Mouse (Mus musculus) MEL (cell line): Measurements from ENCODE around the gene Gm20388. TPM values are rescaled to one million over a fixed set of nuclear protein-coding genes. Genes with fewer than 3 reads are reported as not detected.

Experiments
- DNase-seq: peaks from one replicate; pipeline ENCODE4 v3.0.0; 2011; ENCODE audit warnings: low read depth, low spot score
- H3K27ac ChIP-seq: 2 replicates; pipeline ENCODE4 v1.5.1; 2012; ENCODE audit warnings: low read depth, mild to moderate bottlenecking, control low read depth, low read length, moderate library complexity; ENCODE audit not compliant: control insufficient read depth
- H3K27me3 ChIP-seq, 2 experiments: fragments of 150-350 bp in 1 of 2; sonication (generic) in 1 of 2; 2 replicates each; pipeline ENCODE4 v1.6.1; 2012; ENCODE audit warnings: low read length in 2 of 2, mild to moderate bottlenecking in 2 of 2, improper control_type of control experiment in 1 of 2, moderate library complexity in 1 of 2; ENCODE audit not compliant: insufficient read depth in 2 of 2, control insufficient read depth in 1 of 2
- H3K36me3 ChIP-seq, 2 experiments: 2 replicates each; pipeline ENCODE4 v1.6.1; 2012 to 2014; ENCODE audit warnings: low read length in 2 of 2, improper control_type of control experiment in 1 of 2, inconsistent platforms in 1 of 2, mild to moderate bottlenecking in 1 of 2; ENCODE audit not compliant: insufficient read depth in 2 of 2, control insufficient read depth in 1 of 2
- H3K4me1 ChIP-seq, 2 experiments: fragments of 150-350 bp in 1 of 2; sonication (generic) in 1 of 2; 2 replicates each; pipeline ENCODE4 v1.6.1; 2012; ENCODE audit warnings: low read length in 2 of 2, improper control_type of control experiment in 1 of 2, mild to moderate bottlenecking in 1 of 2; ENCODE audit not compliant: insufficient read depth in 2 of 2, control insufficient read depth in 1 of 2
- H3K4me3 ChIP-seq, 2 experiments: fragments of 150-350 bp in 1 of 2; sonication (generic) in 1 of 2; 2 replicates each; pipeline ENCODE4 v1.5.1; 2012; ENCODE audit warnings: low read depth in 2 of 2, low read length in 2 of 2, mild to moderate bottlenecking in 2 of 2, moderate library complexity in 2 of 2, control low read depth in 1 of 2, improper control_type of control experiment in 1 of 2; ENCODE audit not compliant: control insufficient read depth in 1 of 2, insufficient read depth in 1 of 2
- H3K79me2 ChIP-seq: 2 replicates; pipeline ENCODE4 v1.6.1; 2012; ENCODE audit warnings: mild to moderate bottlenecking, low read length, moderate library complexity; ENCODE audit not compliant: control insufficient read depth, poor library complexity, insufficient read depth
- H3K9ac ChIP-seq: 2 replicates; pipeline ENCODE4 v1.6.1; 2012; ENCODE audit warnings: low read depth, mild to moderate bottlenecking, control low read depth, low read length, moderate library complexity; ENCODE audit not compliant: control insufficient read depth, poor library complexity, severe bottlenecking
- H3K9me3 ChIP-seq: fragments of 150-350 bp; sonication (generic); replicated peaks from 2 replicates; pipeline ENCODE4 v1.6.1; 2012; ENCODE audit warnings: mild to moderate bottlenecking, low read length, improper control_type of control experiment, moderate library complexity; ENCODE audit not compliant: insufficient read depth
- CTCF ChIP-seq, 3 experiments: IDR thresholded peaks in 2 of 3; conservative IDR thresholded peaks in 1 of 3; 2 replicates each; pipeline ENCODE4 v1.5.1; 2011 to 2012; ENCODE audit warnings: low read length in 3 of 3, low read depth in 2 of 3, mild to moderate bottlenecking in 2 of 3, improper control_type of control experiment in 1 of 3, inconsistent platforms in 1 of 3, mixed read lengths in 1 of 3, moderate library complexity in 1 of 3; ENCODE audit not compliant: control insufficient read depth in 1 of 3, insufficient read depth in 1 of 3, poor library complexity in 1 of 3, severe bottlenecking in 1 of 3
- E2F4 ChIP-seq: IDR thresholded peaks from 2 replicates; pipeline ENCODE4 v1.6.1; 2011; ENCODE audit warnings: low read depth, low read length, improper control_type of control experiment, borderline replicate concordance
- ELF1 ChIP-seq: IDR thresholded peaks from 2 replicates; pipeline ENCODE4 v1.6.1; 2014; ENCODE audit warnings: low read depth, mild to moderate bottlenecking, inconsistent platforms, low read length, improper control_type of control experiment, moderate library complexity
- EP300 ChIP-seq, 2 experiments: IDR thresholded peaks; 2 replicates each; pipeline ENCODE4 v1.6.1; 2011; ENCODE audit warnings: improper control_type of control experiment in 2 of 2, low read length in 2 of 2, low read depth in 1 of 2, mild to moderate bottlenecking in 1 of 2
- ETS1 ChIP-seq: IDR thresholded peaks from 2 replicates; pipeline ENCODE4 v1.6.1; 2012; ENCODE audit warnings: low read depth, mild to moderate bottlenecking, inconsistent platforms, low read length, improper control_type of control experiment, moderate library complexity
- HCFC1 ChIP-seq: IDR thresholded peaks from 2 replicates; pipeline ENCODE4 v1.6.1; 2012; ENCODE audit warnings: low read depth, mild to moderate bottlenecking, inconsistent platforms, low read length, improper control_type of control experiment, moderate library complexity
- KAT2A ChIP-seq: conservative IDR thresholded peaks from 2 replicates; pipeline ENCODE4 v1.6.1; 2012; ENCODE audit warnings: low read depth, low read length, improper control_type of control experiment, inconsistent platforms
- MAFK ChIP-seq: IDR thresholded peaks from 2 replicates; pipeline ENCODE4 v1.6.1; 2011; ENCODE audit warnings: low read depth, mild to moderate bottlenecking, low read length, improper control_type of control experiment, borderline replicate concordance
- MAX ChIP-seq: IDR thresholded peaks from 2 replicates; pipeline ENCODE4 v1.6.1; 2011; ENCODE audit warnings: low read length, improper control_type of control experiment
- MAZ ChIP-seq: IDR thresholded peaks from 2 replicates; pipeline ENCODE4 v1.6.1; 2012; ENCODE audit warnings: low read depth, mild to moderate bottlenecking, inconsistent platforms, low read length, improper control_type of control experiment
- MEF2A ChIP-seq: IDR thresholded peaks from 2 replicates; pipeline ENCODE4 v1.6.1; 2014; ENCODE audit warnings: low read depth, mild to moderate bottlenecking, inconsistent platforms, low read length, improper control_type of control experiment; ENCODE audit not compliant: poor library complexity, insufficient replicate concordance, severe bottlenecking; ENCODE audit errors: extremely low read depth
- MYC ChIP-seq: IDR thresholded peaks from 2 replicates; pipeline ENCODE4 v1.6.1; 2011; ENCODE audit warnings: low read depth, mild to moderate bottlenecking, low read length, improper control_type of control experiment, moderate library complexity
- NELFE ChIP-seq: IDR thresholded peaks from 2 replicates; pipeline ENCODE4 v1.6.1; 2011; ENCODE audit warnings: low read depth, low read length, improper control_type of control experiment
- NRF1 ChIP-seq: IDR thresholded peaks from 2 replicates; pipeline ENCODE4 v1.6.1; 2014; ENCODE audit warnings: low read depth, mild to moderate bottlenecking, inconsistent platforms, low read length, improper control_type of control experiment, moderate library complexity; ENCODE audit not compliant: poor library complexity, insufficient read depth, severe bottlenecking
- POLR2A ChIP-seq, 2 experiments: IDR thresholded peaks; 2 replicates each; pipeline ENCODE4 v1.6.1; 2011 to 2012; ENCODE audit warnings: low read length in 2 of 2, mild to moderate bottlenecking in 2 of 2, control low read depth in 1 of 2, improper control_type of control experiment in 1 of 2, low read depth in 1 of 2, moderate library complexity in 1 of 2; ENCODE audit not compliant: control insufficient read depth in 1 of 2, insufficient read depth in 1 of 2, poor library complexity in 1 of 2
- POLR2AphosphoS2 ChIP-seq: IDR thresholded peaks from 2 replicates; pipeline ENCODE4 v1.6.1; 2011; ENCODE audit warnings: low read length, improper control_type of control experiment
- RAD21 ChIP-seq: IDR thresholded peaks from 2 replicates; pipeline ENCODE4 v1.6.1; 2011; ENCODE audit warnings: mild to moderate bottlenecking, low read depth, low read length, improper control_type of control experiment
- RCOR1 ChIP-seq: IDR thresholded peaks from 2 replicates; pipeline ENCODE4 v1.6.1; 2012; ENCODE audit warnings: low read depth, mild to moderate bottlenecking, inconsistent platforms, low read length, improper control_type of control experiment
- SIN3A ChIP-seq: IDR thresholded peaks from 2 replicates; pipeline ENCODE4 v1.6.1; 2012; ENCODE audit warnings: low read length, improper control_type of control experiment, inconsistent platforms
- TAL1 ChIP-seq: IDR thresholded peaks from 2 replicates; pipeline ENCODE4 v1.6.1; 2012; ENCODE audit warnings: mild to moderate bottlenecking, inconsistent platforms, low read length, moderate library complexity, mixed read lengths
- TBP ChIP-seq: IDR thresholded peaks from 2 replicates; pipeline ENCODE4 v1.8.0; 2011; ENCODE audit warnings: low read depth, low read length, improper control_type of control experiment
- TCF12 ChIP-seq: IDR thresholded peaks from 2 replicates; pipeline ENCODE4 v1.6.1; 2014; ENCODE audit warnings: low read depth, mild to moderate bottlenecking, inconsistent platforms, low read length, improper control_type of control experiment, moderate library complexity
- UBTF ChIP-seq: IDR thresholded peaks from 2 replicates; pipeline ENCODE4 v1.6.1; 2012; ENCODE audit warnings: low read depth, mild to moderate bottlenecking, inconsistent platforms, low read length, improper control_type of control experiment, moderate library complexity, borderline replicate concordance; ENCODE audit not compliant: insufficient read depth
- USF2 ChIP-seq, 2 experiments: IDR thresholded peaks; 2 replicates each; pipeline ENCODE4 v1.6.1; 2011 to 2012; ENCODE audit warnings: improper control_type of control experiment in 2 of 2, low read length in 2 of 2, borderline replicate concordance in 1 of 2, inconsistent platforms in 1 of 2, low read depth in 1 of 2, mild to moderate bottlenecking in 1 of 2; ENCODE audit not compliant: insufficient read depth in 1 of 2
- ZC3H11A ChIP-seq: IDR thresholded peaks from 2 replicates; pipeline ENCODE4 v1.6.1; 2012; ENCODE audit warnings: low read depth, mild to moderate bottlenecking, inconsistent platforms, low read length, improper control_type of control experiment
- ZMIZ1 ChIP-seq: IDR thresholded peaks from 2 replicates; pipeline ENCODE4 v1.6.1; 2012; ENCODE audit warnings: low read depth, mild to moderate bottlenecking, inconsistent platforms, low read length, improper control_type of control experiment, moderate library complexity
- ZNF384 ChIP-seq: IDR thresholded peaks from 2 replicates; pipeline ENCODE4 v1.6.1; 2012; ENCODE audit warnings: low read depth, mild to moderate bottlenecking, inconsistent platforms, low read length, improper control_type of control experiment
- polyA plus RNA-seq, 2 experiments: library from polyadenylated mRNA; stranded (reverse) in 1 of 2; unstranded in 1 of 2; fragments of >175 nt in 1 of 2; fragments of >200 nt in 1 of 2; gene quantifications; 2 replicates each; pipeline versions ENCODE4 v1.2.1 to v1.2.4; 2012; ENCODE audit warnings: low replicate concordance in 2 of 2, low read depth in 1 of 2; ENCODE audit not compliant: insufficient read length in 2 of 2, insufficient read depth in 1 of 2, missing spikeins in 1 of 2
- total RNA-seq: library from RNA; depleted of rRNA; stranded (reverse); fragments of 300-350 nt; gene quantifications from 2 replicates; pipeline ENCODE4 v1.2.3, GENCODE M21; 2012

Gene Gm20388
- total and polyA plus RNA-seq, 3 experiments = 11.1 to 17.8 TPM; not detected in 1

GRCm38 (mm10) chr8:123786644-123787043 lies 3876.0 kb downstream of the Gm20388 start:
- H3K4me3 ChIP-seq = peak overlapping the region; percentile 38 to 85; a peak in 3 of 4 replicates
- peak; percentile 72 for DNase-seq
- 0 out of 2 replicates have a peak, but pooled peaks have one; percentile 21 for TF ChIP-seq HCFC1
- no peak for TF ChIP-seq MEF2A
- TF ChIP-seq NELFE = 0 out of 2 replicates have a peak, but pooled peaks have one; percentile 24
- no peak for TF ChIP-seq KAT2A
- TF ChIP-seq CTCF (IDR thresholded peaks at IDR 0.05 in 2 of 3, conservative IDR thresholded peaks at IDR 0.05 in 1 of 3; ENCODE audit: control insufficient read depth in 1 of 3, insufficient read depth in 1 of 3, low read depth in 2 of 3, low read length in 3 of 3, poor library complexity in 1 of 3, severe bottlenecking in 1 of 3) = no peak
- no peak for TF ChIP-seq ZNF384
- no peak for TF ChIP-seq USF2 (IDR thresholded peaks at IDR 0.05; ENCODE audit: borderline replicate concordance in 1 of 2, insufficient read depth in 1 of 2, low read depth in 1 of 2, low read length in 2 of 2)
- no peak for TF ChIP-seq TAL1
- TF ChIP-seq NRF1 = no peak
- TF ChIP-seq MAX = no peak
- no peak for TF ChIP-seq SIN3A
- no peak for TF ChIP-seq TBP
- TF ChIP-seq POLR2A (IDR thresholded peaks at IDR 0.05; ENCODE audit: control insufficient read depth in 1 of 2, insufficient read depth in 1 of 2, low read depth in 1 of 2, low read length in 2 of 2, poor library complexity in 1 of 2) = no peak
- no peak for TF ChIP-seq MYC
- H3K9me3 ChIP-seq = no peaks in the 10 kb centered on the region
- peaks cover 2% of the 10 kb centered on the region; the same call in 1 of the 2 replicates for H3K79me2 ChIP-seq
- H3K27me3 ChIP-seq = no peaks in the 10 kb centered on the region
- peak overlapping the region; percentile 36 for H3K9ac ChIP-seq
- H3K27ac ChIP-seq = peak overlapping the region; percentile 91; the same call in 1 of the 2 replicates
- H3K4me1 ChIP-seq = peaks cover 0 to 6% of the 10 kb centered on the region in 2 experiments; a peak in 1 of 4 replicates
- peaks cover 0 to 3% of the 10 kb centered on the region in 2 experiments; a peak in 1 of 4 replicates for H3K36me3 ChIP-seq

DNA sequence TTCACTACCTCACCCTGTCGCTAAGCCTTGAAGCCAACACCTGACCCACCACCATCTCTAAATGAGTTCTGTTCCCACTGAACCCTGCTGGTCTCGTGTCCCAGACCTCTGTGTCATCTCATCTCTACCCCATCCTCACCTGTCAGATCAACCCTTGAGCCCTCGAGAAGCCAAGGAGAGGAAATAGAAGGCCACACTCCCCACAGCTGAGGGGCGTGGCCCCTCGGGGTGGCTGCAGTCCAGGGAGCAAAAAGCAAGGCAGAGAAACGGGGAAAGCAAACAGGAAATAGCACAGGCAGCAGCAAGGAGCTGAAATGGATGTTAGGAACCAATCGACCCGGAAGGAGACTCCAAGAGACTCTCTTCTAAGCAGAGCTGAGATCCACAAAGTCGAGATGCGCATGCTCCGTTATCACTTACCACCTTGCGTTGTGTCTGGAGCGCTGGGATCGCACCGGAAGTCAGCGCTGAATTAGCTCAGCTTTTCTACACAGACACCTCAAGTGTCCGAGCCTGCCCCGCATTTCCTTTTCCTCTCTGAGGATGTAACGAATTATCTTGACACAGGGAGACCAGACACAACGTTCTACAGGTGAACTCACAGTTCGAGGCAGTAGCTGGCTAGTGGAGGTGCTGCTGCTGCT lies 3876.7 kb downstream of the Gm20388 start:
- H3K36me3 ChIP-seq = peaks cover 0 to 3% of the 10 kb centered on the region in 2 experiments; a peak in 1 of 4 replicates
- no peaks in the 10 kb centered on the region for H3K27me3 ChIP-seq
- H3K9ac ChIP-seq = peak overlapping the region; percentile 79
- peaks cover 2% of the 10 kb centered on the region; the same call in 1 of the 2 replicates for H3K79me2 ChIP-seq
- no peaks in the 10 kb centered on the region for H3K9me3 ChIP-seq
- peaks cover 0 to 6% of the 10 kb centered on the region in 2 experiments; a peak in 1 of 4 replicates for H3K4me1 ChIP-seq
- H3K4me3 ChIP-seq = peak overlapping the region; percentile 72 to 85
- DNase-seq = peak; percentile 97
- peak overlapping the region; percentile 91 for H3K27ac ChIP-seq
- TF ChIP-seq TBP = peak; percentile 84
- TF ChIP-seq POLR2AphosphoS2 = peak; percentile 71; the same call in 1 of the 2 replicates
- no peak for TF ChIP-seq E2F4
- TF ChIP-seq NELFE = peak; percentile 83
- TF ChIP-seq POLR2A (IDR thresholded peaks at IDR 0.05; ENCODE audit: control insufficient read depth in 1 of 2, insufficient read depth in 1 of 2, low read depth in 1 of 2, low read length in 2 of 2, poor library complexity in 1 of 2) = peak in 1 of 2 experiments; percentile 85; a peak in 2 of 4 replicates
- peak; percentile 61 for TF ChIP-seq TCF12
- no peak for TF ChIP-seq MEF2A
- TF ChIP-seq ZMIZ1 = peak; percentile 66
- no peak for TF ChIP-seq ZNF384
- TF ChIP-seq MAZ = no peak
- 0 out of 2 replicates have a peak, but pooled peaks have one; percentile 19 for TF ChIP-seq RCOR1
- TF ChIP-seq RAD21 = no peak
- TF ChIP-seq ELF1 = peak; percentile 85
- peak; percentile 62; the same call in 1 of the 2 replicates for TF ChIP-seq MAX
- TF ChIP-seq MYC = peak; percentile 44; the same call in 1 of the 2 replicates
- TF ChIP-seq EP300 (IDR thresholded peaks at IDR 0.05; ENCODE audit: low read depth in 1 of 2, low read length in 2 of 2) = peak in 1 of 2 experiments; percentile 40; a peak in 1 of 4 replicates
- no peak for TF ChIP-seq ZC3H11A
- TF ChIP-seq KAT2A = no peak; the same call in 1 of the 2 replicates
- TF ChIP-seq MAFK = no peak
- TF ChIP-seq ETS1 = no peak; the same call in 1 of the 2 replicates
- TF ChIP-seq UBTF = no peak
